Mouse (Mus musculus): ENCODE measurements around the gene Ppm1m. TPM values are rescaled to one million over a fixed set of nuclear protein-coding genes. Genes with fewer than 3 reads are reported as not detected.
"Not testable (repeated sequence)": the region's sequence is repeated elsewhere in the genome, so short reads cannot be mapped to it uniquely, and the experiment has no call there.

Ppm1m gene
- polyA plus RNA-seq, 1 experiment from 2014 or later, result 45.0 TPM

- no peak overlapping the region for H3K27ac ChIP-seq
- peaks cover 23% of the 10 kb centered on the region for H3K4me1 ChIP-seq
- DNase-seq (ENCODE audit: low spot score), result no peak
- no peaks in the 10 kb centered on the region for H3K9me3 ChIP-seq
- 73% methylated on average over 2 of the region's 2 CpGs for WGBS
- no peaks in the 10 kb centered on the region for H3K27me3 ChIP-seq (ENCODE audit: insufficient read depth, poor library complexity, severe bottlenecking)
- H3K36me3 ChIP-seq, result peaks cover 26% of the 10 kb centered on the region
- peak overlapping the region; percentile 78 for H3K4me3 ChIP-seq
Measured at GRCm38 (mm10) chr9:106173363-106173762, 26.2 kb downstream of the Ppm1m start.

- Histone ChIP-seq H3K27ac (no peak overlapping the region), H3K4me1 (peaks cover 23% of the 10 kb centered on the region), H3K36me3 (peaks cover 17% of the 10 kb centered on the region), H3K4me3 (peak overlapping the region; percentile 78), H3K9me3 (no peaks in the 10 kb centered on the region), H3K27me3 (ENCODE audit: insufficient read depth, poor library complexity, severe bottlenecking) (no peaks in the 10 kb centered on the region)
- WGBS, result 32% methylated on average over 3 of the region's 3 CpGs
- DNase-seq (ENCODE audit: low spot score), result no peak
Measured at GRCm38 (mm10) chr9:106172527-106172926, 27.0 kb downstream of the Ppm1m start.

GRCm38 (mm10) chr9:106171346-106172158, 28.0 kb downstream of the Ppm1m start:
- WGBS, result under 1% methylated on average over 30 of the region's 30 CpGs
- Histone ChIP-seq H3K27ac (peak overlapping the region; percentile 96), H3K27me3 (ENCODE audit: insufficient read depth, poor library complexity, severe bottlenecking) (no peaks in the 10 kb centered on the region), H3K9me3 (no peaks in the 10 kb centered on the region), H3K36me3 (peaks cover 8% of the 10 kb centered on the region), H3K4me3 (peak overlapping the region; percentile 78), H3K4me1 (peaks cover 23% of the 10 kb centered on the region)
- peak; percentile 87 for DNase-seq (ENCODE audit: low spot score)

- under 1% methylated on average over 80 of the region's 81 CpGs for WGBS
- Histone ChIP-seq H3K4me1 (peaks cover 23% of the 10 kb centered on the region), H3K36me3 (no peaks in the 10 kb centered on the region), H3K9me3 (no peaks in the 10 kb centered on the region), H3K27ac (peak within 1 kb of the TSS; percentile 96), H3K4me3 (peak within 1 kb of the TSS; percentile 78), H3K27me3 (ENCODE audit: insufficient read depth, poor library complexity, severe bottlenecking) (no peaks in the 10 kb centered on the region)
- DNase-seq (ENCODE audit: low spot score), result peak; percentile 97
Measured at GRCm38 (mm10) chr9:106170556-106171345, 28.8 kb downstream of the Ppm1m start, which contains the start of gene Wdr82. Wdr82 (plus strand) TSS chr9:106170928.

- no peak for DNase-seq (ENCODE audit: low spot score)
- H3K27me3 ChIP-seq (ENCODE audit: insufficient read depth, poor library complexity, severe bottlenecking), result no peaks in the 10 kb centered on the region
- 32% methylated on average over 6 of the region's 6 CpGs for WGBS
- H3K36me3 ChIP-seq, result no peaks in the 10 kb centered on the region
- peaks cover 23% of the 10 kb centered on the region for H3K4me1 ChIP-seq
- no peaks in the 10 kb centered on the region for H3K9me3 ChIP-seq
- peak overlapping the region; percentile 78; the same call in 1 of the 2 replicates for H3K4me3 ChIP-seq
- H3K27ac ChIP-seq, result peak overlapping the region; percentile 96; the same call in 1 of the 2 replicates
Measured at GRCm38 (mm10) chr9:106169917-106170316, 29.6 kb downstream of the Ppm1m start.

GRCm38 (mm10) chr9:106169006-106169405, 30.5 kb downstream of the Ppm1m start:
- H3K36me3 ChIP-seq; H3K4me3 ChIP-seq; H3K27ac ChIP-seq; DNase-seq (ENCODE audit: low spot score); H3K9me3 ChIP-seq; H3K27me3 ChIP-seq (ENCODE audit: insufficient read depth, poor library complexity, severe bottlenecking): not testable (repeated sequence)
- peaks cover 21% of the 10 kb centered on the region for H3K4me1 ChIP-seq
- WGBS, result 66% methylated on average over 1 of the region's 1 CpGs

GRCm38 (mm10) chr9:106167703-106168102, 31.8 kb downstream of the Ppm1m start:
- WGBS, result 64% methylated on average over 1 of the region's 1 CpGs
- no peaks in the 10 kb centered on the region for H3K27me3 ChIP-seq (ENCODE audit: insufficient read depth, poor library complexity, severe bottlenecking)
- DNase-seq (ENCODE audit: low spot score), result no peak

GRCm38 (mm10) chr9:106167241-106167640, 32.3 kb downstream of the Ppm1m start:
- Histone ChIP-seq H3K4me3 (no peak overlapping the region), H3K4me1 (peaks cover 10% of the 10 kb centered on the region; the same call in 1 of the 2 replicates), H3K9me3 (no peaks in the 10 kb centered on the region), H3K27ac (no peak overlapping the region), H3K36me3 (no peaks in the 10 kb centered on the region), H3K27me3 (ENCODE audit: insufficient read depth, poor library complexity, severe bottlenecking) (no peaks in the 10 kb centered on the region)
- DNase-seq (ENCODE audit: low spot score), result no peak
- 80% methylated on average over 3 of the region's 3 CpGs for WGBS

More at GRCm38 (mm10) chr9:106167703-106168102, 31.8 kb downstream of the Ppm1m start:
- Histone ChIP-seq H3K9me3 (no peaks in the 10 kb centered on the region), H3K4me1 (peaks cover 10% of the 10 kb centered on the region; the same call in 1 of the 2 replicates), H3K4me3 (no peak overlapping the region), H3K27ac (no peak overlapping the region), H3K36me3 (no peaks in the 10 kb centered on the region)

- Histone ChIP-seq H3K36me3 (no peaks in the 10 kb centered on the region), H3K4me3 (no peak overlapping the region), H3K27me3 (ENCODE audit: insufficient read depth, poor library complexity, severe bottlenecking) (no peaks in the 10 kb centered on the region), H3K4me1 (peaks cover 10% of the 10 kb centered on the region; the same call in 1 of the 2 replicates), H3K27ac (no peak overlapping the region), H3K9me3 (no peaks in the 10 kb centered on the region)
- no peak for DNase-seq (ENCODE audit: low spot score)
- WGBS, result 65% methylated on average over 2 of the region's 2 CpGs
Measured at GRCm38 (mm10) chr9:106166709-106167108, 32.8 kb downstream of the Ppm1m start.

- DNase-seq (ENCODE audit: low spot score), result no peak
- H3K4me1 ChIP-seq, result peaks cover 8% of the 10 kb centered on the region
- H3K27ac ChIP-seq, result peak overlapping the region; percentile 98
- H3K4me3 ChIP-seq, result peak overlapping the region; percentile 84
- H3K36me3 ChIP-seq, result no peaks in the 10 kb centered on the region
- H3K9me3 ChIP-seq, result no peaks in the 10 kb centered on the region
- H3K27me3 ChIP-seq (ENCODE audit: insufficient read depth, poor library complexity, severe bottlenecking), result peaks cover 10% of the 10 kb centered on the region; the same call in 1 of the 2 replicates
- WGBS, result 41% methylated on average over 5 of the region's 5 CpGs
Measured at GRCm38 (mm10) chr9:106160426-106160825, 39.1 kb downstream of the Ppm1m start.

- Histone ChIP-seq H3K27me3 (ENCODE audit: insufficient read depth, poor library complexity, severe bottlenecking) (peaks cover 16% of the 10 kb centered on the region; the same call in 1 of the 2 replicates), H3K27ac (peak overlapping the region; percentile 98), H3K9me3 (no peaks in the 10 kb centered on the region), H3K4me3 (peak overlapping the region; percentile 84), H3K36me3 (no peaks in the 10 kb centered on the region), H3K4me1 (peaks cover 10% of the 10 kb centered on the region)
- 1% methylated on average over 24 of the region's 24 CpGs for WGBS
- DNase-seq (ENCODE audit: low spot score), result peak; percentile 97
Measured at GRCm38 (mm10) chr9:106159784-106160301, 39.7 kb downstream of the Ppm1m start.

GRCm38 (mm10) chr9:106159237-106159636, 40.3 kb downstream of the Ppm1m start:
- 78% methylated on average over 9 of the region's 9 CpGs for WGBS
- no peak for DNase-seq (ENCODE audit: low spot score)
- H3K36me3 ChIP-seq, result no peaks in the 10 kb centered on the region
- H3K4me1 ChIP-seq, result peaks cover 10% of the 10 kb centered on the region
- peak overlapping the region; percentile 84 for H3K4me3 ChIP-seq
- H3K9me3 ChIP-seq, result no peaks in the 10 kb centered on the region
- H3K27ac ChIP-seq, result peak overlapping the region; percentile 98; the same call in 1 of the 2 replicates
- H3K27me3 ChIP-seq (ENCODE audit: insufficient read depth, poor library complexity, severe bottlenecking), result peaks cover 22% of the 10 kb centered on the region; the same call in 1 of the 2 replicates

All from heart, embryonic 10.5 days (tissue).